Mouse (Mus musculus) T-cell, adult 2 months (primary cell): ENCODE results near the gene Eef1akmt3.

Experiments used
- DNase-seq: peaks from one replicate; pipeline ENCODE4 v3.0.0; 2022; ENCODE audit warnings: low spot score

The Eef1akmt3 gene

GRCm38 (mm10) chr10:127050119-127050474 lies 8.8 kb upstream of the Eef1akmt3 start:
- DNase-seq = no peak

GRCm38 (mm10) chr10:127049395-127050118 lies 8.2 kb upstream of the Eef1akmt3 start:
- DNase-seq = no peak

DNA sequence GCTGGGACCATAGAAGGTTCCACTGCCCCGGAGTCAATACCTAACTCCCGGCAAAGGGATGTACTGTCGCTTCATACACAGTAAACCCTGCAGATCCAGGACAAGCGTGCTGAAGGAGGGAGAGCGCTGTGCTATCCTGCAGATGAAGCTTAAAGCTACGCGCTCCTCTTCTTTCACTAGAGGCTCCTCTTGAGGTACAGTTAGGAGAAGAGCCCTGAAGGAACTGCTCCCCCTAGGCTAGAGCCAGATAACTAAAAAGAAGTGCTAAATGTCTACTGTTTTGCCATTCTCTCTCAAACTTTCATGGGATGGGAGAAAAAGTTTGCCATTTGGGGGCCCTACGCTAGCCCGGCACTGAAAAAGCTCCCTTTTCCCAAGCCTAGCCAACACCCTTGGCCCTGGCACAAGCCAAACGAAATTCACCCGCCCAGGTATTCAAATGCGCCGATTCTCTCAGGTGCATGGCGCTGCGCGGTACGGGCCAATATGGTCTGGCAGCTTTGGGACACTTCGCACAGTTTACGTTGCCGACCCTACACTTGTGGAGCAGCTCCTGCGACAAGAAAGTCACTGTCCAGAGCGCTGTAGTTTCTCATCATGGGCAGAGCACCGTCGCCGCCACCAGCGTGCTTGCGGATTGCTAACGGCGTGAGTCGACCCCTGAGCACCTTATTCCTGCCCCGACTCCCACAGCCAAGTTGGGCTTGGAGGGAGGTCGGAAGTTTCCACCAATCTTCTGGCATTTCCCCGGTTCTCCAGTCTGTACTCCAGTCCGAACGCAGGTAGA lies 7.5 kb upstream of the Eef1akmt3 start:
- no peak for DNase-seq

DNA sequence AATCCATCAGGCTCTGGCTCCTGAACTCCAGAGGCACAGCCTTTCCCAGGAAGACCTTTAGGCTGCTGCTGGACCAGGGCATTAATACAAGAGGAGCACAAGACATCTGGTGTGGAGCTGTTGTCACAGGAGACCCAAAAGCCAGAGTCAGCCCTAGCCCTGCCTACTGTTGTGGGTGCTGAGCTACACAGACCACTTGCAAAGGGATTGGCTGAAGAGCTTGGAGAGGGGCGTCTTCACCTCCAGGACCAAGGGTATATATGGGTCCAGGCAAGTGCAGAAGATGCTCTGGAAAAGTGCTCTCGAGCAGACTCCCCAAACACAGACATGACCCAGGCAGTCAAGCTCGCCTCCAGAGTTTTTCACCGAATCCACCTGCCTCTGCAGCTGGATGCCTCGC lies 6.6 kb upstream of the Eef1akmt3 start, which contains the start of gene Cyp27b1:
Cyp27b1 (plus strand) TSS at position 297 of the 400 bp plus-strand sequence.
- DNase-seq = no peak

- no peak for DNase-seq
Observed at GRCm38 (mm10) chr10:127043187-127043586, 1.9 kb upstream of the Eef1akmt3 start.

GRCm38 (mm10) chr10:127042468-127043115 lies 1.3 kb upstream of the Eef1akmt3 start:
- DNase-seq = no peak

DNA sequence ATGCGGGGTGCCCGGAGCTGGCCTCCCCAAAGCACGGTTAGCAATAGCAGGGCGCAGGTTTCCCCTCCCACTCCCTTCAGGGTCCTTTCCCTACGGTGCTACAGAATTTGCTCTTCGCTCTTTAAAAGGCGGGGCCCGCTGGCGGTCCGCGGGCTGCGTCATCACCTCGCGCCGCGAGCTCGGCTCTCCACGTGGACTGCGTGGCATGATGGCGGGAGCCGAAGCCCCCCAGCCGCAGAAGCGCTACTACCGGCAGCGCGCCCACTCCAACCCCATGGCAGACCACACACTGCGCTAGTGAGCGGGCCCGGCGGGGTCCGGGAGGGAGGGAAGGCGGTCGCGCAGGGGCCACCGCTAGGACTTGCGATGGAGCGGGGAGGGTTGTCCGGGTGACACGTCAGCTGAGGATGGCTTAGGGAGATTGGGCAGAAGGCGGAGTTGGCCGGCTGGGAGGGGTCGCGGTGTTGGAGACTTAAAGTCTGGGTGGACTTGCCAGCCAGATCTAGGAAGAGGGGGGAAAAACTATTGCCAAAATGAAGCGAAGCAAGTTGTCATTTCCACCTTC lies 543 bp upstream of the Eef1akmt3 start:
- DNase-seq = peak; percentile 83

- no peak for DNase-seq
Observed at GRCm38 (mm10) chr10:127040569-127041214, 621 bp downstream of the Eef1akmt3 start.

DNA sequence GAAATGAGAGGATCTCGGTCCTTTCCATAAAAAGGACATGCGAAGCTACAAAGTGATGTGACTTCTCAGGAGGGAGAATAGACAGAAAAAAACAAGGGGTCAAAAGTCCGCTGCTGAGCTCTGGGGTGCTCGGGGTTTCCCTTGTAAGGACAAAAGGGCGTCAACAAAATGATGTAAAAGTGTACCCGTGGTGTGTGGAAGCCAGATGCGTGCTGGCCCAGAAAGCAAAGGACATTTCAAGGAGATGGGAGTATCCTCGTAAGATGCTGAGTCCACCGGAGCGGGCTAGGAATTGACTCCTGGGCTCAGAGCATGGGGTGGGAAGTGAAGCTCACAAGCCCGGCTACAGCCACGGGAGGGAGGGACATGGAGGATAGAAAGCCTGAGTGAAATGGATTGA lies 3.7 kb downstream of the Eef1akmt3 start:
- no peak for DNase-seq

- DNase-seq = no peak
Observed at GRCm38 (mm10) chr10:127036273-127036672, 5.0 kb downstream of the Eef1akmt3 start.

DNA sequence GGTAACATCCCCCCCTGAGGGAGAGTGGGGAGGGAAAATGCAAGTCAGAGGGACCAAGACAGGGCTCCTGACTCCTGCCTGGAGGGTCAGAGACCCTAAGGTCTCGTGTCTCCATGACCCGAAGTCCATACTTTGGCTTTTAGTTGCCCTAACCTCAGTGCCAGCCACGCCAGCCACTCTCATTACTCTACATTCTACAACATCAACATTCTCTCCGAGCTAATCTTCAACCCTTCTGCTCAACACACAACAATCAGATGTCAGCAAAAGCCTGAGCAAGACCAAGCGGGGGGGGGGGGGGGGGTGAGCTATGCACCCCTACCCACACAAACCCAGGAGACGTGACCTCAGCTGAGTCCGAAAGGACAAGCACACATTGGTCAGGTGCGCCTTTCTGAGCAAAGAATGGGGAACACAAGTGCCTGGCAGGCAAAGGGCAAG lies 8.0 kb downstream of the Eef1akmt3 start:
- no peak for DNase-seq

GRCm38 (mm10) chr10:127030336-127031296 lies 10.7 kb downstream of the Eef1akmt3 start, which contains the start of gene Tsfm:
Gene Tsfm, minus strand, starts transcription at chr10:127030840.
- DNase-seq = peak; percentile 84

GRCm38 (mm10) chr10:127018422-127018821 lies 22.9 kb downstream of the Eef1akmt3 start:
- no peak for DNase-seq

DNA sequence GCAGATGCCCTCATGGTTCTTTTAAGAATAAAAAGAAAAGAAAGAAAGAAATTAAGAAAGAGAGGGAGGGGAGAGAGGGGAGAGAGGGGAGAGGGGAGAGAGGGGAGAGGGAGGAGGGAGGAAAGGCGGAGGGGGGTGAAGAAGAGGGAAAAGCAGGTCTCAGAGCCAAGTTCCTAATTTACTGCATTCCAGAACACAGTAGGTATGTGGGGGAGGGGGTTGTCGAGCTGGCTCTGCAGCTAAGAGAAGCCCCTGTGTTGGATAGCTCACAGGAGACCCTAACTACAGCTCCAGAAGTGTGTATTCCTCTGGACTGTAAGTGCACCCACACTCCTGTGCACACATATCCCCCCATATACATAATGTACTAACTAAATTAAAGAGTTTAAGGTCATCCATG lies 24.2 kb downstream of the Eef1akmt3 start:
- no peak for DNase-seq

GRCm38 (mm10) chr10:127016488-127016887 lies 24.8 kb downstream of the Eef1akmt3 start:
- no peak for DNase-seq

DNA sequence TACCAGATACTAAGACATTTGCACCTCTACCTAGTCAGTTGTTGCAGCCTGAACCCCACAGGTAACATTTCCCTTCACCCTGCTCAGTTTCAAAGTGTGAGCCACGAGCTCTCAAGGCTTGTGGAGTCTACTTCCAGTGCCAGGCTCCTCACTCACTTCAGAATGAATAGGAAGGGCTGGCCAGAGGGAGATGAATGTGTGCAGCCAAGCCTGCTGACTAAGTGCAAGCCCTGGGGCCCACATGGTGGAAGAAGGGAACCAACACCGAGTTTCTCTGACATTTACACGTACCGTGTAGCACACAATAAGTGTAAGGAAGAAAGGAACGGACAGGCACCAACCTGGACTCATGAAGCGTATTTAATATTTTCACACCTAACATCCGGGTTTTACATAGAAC lies 37.5 kb downstream of the Eef1akmt3 start:
- no peak for DNase-seq

- no peak for DNase-seq
Observed at GRCm38 (mm10) chr10:127003334-127003733, 38.0 kb downstream of the Eef1akmt3 start.

DNA sequence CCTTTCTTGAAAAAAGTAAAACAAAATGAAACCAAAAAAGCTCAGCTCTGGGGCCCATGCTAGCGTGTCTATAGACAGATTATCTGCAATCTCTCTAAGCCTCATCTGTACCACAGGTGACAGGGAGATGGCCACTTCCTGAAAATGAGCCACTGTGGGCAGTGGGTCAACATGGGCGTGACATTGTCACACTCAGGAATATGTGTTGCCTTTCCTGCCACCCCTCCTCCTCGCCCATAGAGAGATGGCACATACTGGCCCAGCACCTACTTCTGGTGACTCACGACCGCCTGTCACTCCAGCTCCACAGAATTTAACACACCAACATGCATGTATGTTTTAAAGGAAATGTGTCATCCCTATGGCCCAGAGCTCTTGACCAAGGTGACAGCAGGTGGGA lies 38.5 kb downstream of the Eef1akmt3 start:
- no peak for DNase-seq

GRCm38 (mm10) chr10:127002056-127002455 lies 39.3 kb downstream of the Eef1akmt3 start:
- no peak for DNase-seq

GRCm38 (mm10) chr10:127001297-127001696 lies 40.0 kb downstream of the Eef1akmt3 start:
- DNase-seq = no peak

- no peak for DNase-seq
Observed at GRCm38 (mm10) chr10:127000529-127000928, 40.8 kb downstream of the Eef1akmt3 start, which contains the start of gene Avil. Gene Avil, plus strand, starts transcription at chr10:127000709.
